Mouse (Mus musculus): Measurements from ENCODE around the gene P2rx5. TPM values are rescaled to one million over a fixed set of nuclear protein-coding genes. Genes with fewer than 3 reads are reported as not detected.

The P2rx5 gene
- total RNA-seq, 1 experiment, result 1.7 TPM

DNA sequence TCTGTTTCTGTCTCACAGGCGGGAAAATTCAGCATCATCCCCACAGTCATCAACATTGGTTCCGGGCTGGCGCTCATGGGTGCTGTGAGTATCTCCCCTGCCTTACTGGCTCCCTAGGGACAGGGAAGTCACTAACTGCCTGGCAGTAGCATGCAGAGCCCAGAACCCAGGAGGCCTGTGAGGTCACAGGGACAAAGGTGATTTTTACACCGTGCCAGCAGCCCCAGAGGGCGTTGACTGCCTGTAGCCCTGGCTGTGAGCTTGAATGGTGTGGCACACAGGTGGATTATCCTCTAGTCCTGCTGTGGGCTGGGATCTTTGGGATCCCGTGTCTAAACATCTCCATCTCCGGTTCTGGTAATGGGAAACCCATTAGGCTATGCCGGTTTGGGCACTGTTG lies 7.8 kb downstream of the P2rx5 start:
- TF ChIP-seq CHD2 (IDR thresholded peaks at IDR 0.05; ENCODE audit: low read depth, low read length) (no peak), HCFC1 (IDR thresholded peaks at IDR 0.05; ENCODE audit: borderline replicate concordance, insufficient read depth, low read length) (no peak), ZNF384 (IDR thresholded peaks at IDR 0.05; ENCODE audit: low read depth, low read length) (no peak), ZC3H11A (IDR thresholded peaks at IDR 0.05; ENCODE audit: borderline replicate concordance, low read depth, low read length) (no peak), MAFK (IDR thresholded peaks at IDR 0.05; ENCODE audit: insufficient read depth, low read depth, low read length) (no peak)
- Histone ChIP-seq H3K27ac (ENCODE audit: insufficient read depth, low read depth, low read length, poor library complexity, severe bottlenecking) (no peak overlapping the region), H3K9me3 (ENCODE audit: control insufficient read depth, insufficient read depth, low read depth, low read length) (no peaks in the 10 kb centered on the region), H3K4me3 (ENCODE audit: insufficient read depth in 1 of 2, low read depth in 1 of 2, low read length in 2 of 2, poor library complexity in 1 of 2, severe bottlenecking in 1 of 2) (peak overlapping the region; percentile 37 to 54), H3K4me1 (ENCODE audit: control insufficient read depth in 2 of 2, insufficient read depth in 2 of 2, low read length in 2 of 2, poor library complexity in 1 of 2) (peaks cover 0 to 3% of the 10 kb centered on the region in 2 experiments; a peak in 3 of 4 replicates), H3K9ac (ENCODE audit: insufficient read depth, low read depth, low read length, poor library complexity, severe bottlenecking) (peak overlapping the region; percentile 22; the same call in 1 of the 2 replicates), H3K36me3 (ENCODE audit: control insufficient read depth, insufficient read depth, low read length, poor library complexity, severe bottlenecking) (peaks cover 6% of the 10 kb centered on the region; the same call in 1 of the 2 replicates)
- DNase-seq (ENCODE audit: low read depth, low spot score), result no peak
- in situ Hi-C loops (cut with MboI; ENCODE audit: low sequenced_read_pairs in 2 of 2, unreplicated experiment in 2 of 2), result no loop called here

DNA sequence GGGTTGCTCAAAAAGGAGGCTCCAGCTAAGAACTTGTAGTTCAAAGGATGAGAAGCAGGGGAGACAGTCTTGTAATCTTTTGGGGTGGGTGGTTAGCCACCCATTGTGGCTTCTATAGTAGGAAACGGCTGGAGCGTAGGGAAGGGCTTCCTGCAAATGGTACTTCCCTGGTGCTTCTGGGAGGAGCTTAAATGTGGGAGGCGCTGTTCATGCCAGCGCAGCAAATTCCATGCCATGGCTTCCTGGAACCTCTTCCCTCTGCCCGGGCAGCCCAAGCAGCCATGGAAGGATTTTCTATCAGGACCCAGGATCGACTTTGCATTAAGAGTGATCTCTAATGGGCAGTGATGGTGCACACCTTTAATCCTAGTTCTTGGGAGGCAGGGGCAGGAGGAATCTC lies 8.4 kb downstream of the P2rx5 start:
- TF ChIP-seq ZC3H11A (IDR thresholded peaks at IDR 0.05; ENCODE audit: borderline replicate concordance, low read depth, low read length), result no peak
- no peak for TF ChIP-seq CHD2 (IDR thresholded peaks at IDR 0.05; ENCODE audit: low read depth, low read length)
- no peak for TF ChIP-seq ZNF384 (IDR thresholded peaks at IDR 0.05; ENCODE audit: low read depth, low read length)
- no peak for TF ChIP-seq HCFC1 (IDR thresholded peaks at IDR 0.05; ENCODE audit: borderline replicate concordance, insufficient read depth, low read length)
- peak; percentile 73 for TF ChIP-seq MAFK (IDR thresholded peaks at IDR 0.05; ENCODE audit: insufficient read depth, low read depth, low read length)
- in situ Hi-C loops (cut with MboI; ENCODE audit: low sequenced_read_pairs in 2 of 2, unreplicated experiment in 2 of 2), result no loop called here
- Histone ChIP-seq H3K36me3 (ENCODE audit: control insufficient read depth, insufficient read depth, low read length, poor library complexity, severe bottlenecking) (peaks cover 6% of the 10 kb centered on the region; the same call in 1 of the 2 replicates), H3K4me1 (ENCODE audit: control insufficient read depth in 2 of 2, insufficient read depth in 2 of 2, low read length in 2 of 2, poor library complexity in 1 of 2) (peaks cover 0 to 3% of the 10 kb centered on the region in 2 experiments; a peak in 3 of 4 replicates), H3K4me3 (ENCODE audit: insufficient read depth in 1 of 2, low read depth in 1 of 2, low read length in 2 of 2, poor library complexity in 1 of 2, severe bottlenecking in 1 of 2) (peak overlapping the region in 1 of 2 experiments; percentile 54; a peak in 1 of 4 replicates), H3K9me3 (ENCODE audit: control insufficient read depth, insufficient read depth, low read depth, low read length) (no peaks in the 10 kb centered on the region), H3K9ac (ENCODE audit: insufficient read depth, low read depth, low read length, poor library complexity, severe bottlenecking) (no peak overlapping the region), H3K27ac (ENCODE audit: insufficient read depth, low read depth, low read length, poor library complexity, severe bottlenecking) (no peak overlapping the region)
- DNase-seq (ENCODE audit: low read depth, low spot score), result no peak

DNA sequence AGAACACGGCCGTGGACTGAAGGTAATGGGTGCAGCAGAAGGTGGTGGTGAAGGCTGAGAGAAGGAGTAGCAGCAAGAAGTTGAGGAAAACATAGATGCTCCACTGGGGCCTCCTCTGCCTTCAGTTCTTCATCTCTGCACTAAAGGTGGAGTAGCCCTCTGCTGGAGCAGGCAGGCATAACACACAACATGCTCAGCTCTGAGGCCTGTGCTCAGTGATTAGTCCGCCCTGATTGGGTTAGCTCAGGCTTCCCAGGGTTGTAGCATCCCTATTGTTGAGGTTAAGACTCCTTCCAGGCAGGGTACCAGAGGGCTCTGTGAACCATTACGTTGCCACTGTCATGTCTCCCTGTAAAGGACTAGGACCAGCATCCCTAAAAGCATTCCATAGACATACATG lies 9.0 kb downstream of the P2rx5 start:
- in situ Hi-C loops (cut with MboI; ENCODE audit: low sequenced_read_pairs in 2 of 2, unreplicated experiment in 2 of 2), result no loop called here
- H3K4me1 ChIP-seq (ENCODE audit: control insufficient read depth in 2 of 2, insufficient read depth in 2 of 2, low read length in 2 of 2, poor library complexity in 1 of 2), result peaks cover 0 to 3% of the 10 kb centered on the region in 2 experiments; a peak in 3 of 4 replicates
- H3K9ac ChIP-seq (ENCODE audit: insufficient read depth, low read depth, low read length, poor library complexity, severe bottlenecking), result no peak overlapping the region
- no peak overlapping the region for H3K4me3 ChIP-seq (ENCODE audit: insufficient read depth in 1 of 2, low read depth in 1 of 2, low read length in 2 of 2, poor library complexity in 1 of 2, severe bottlenecking in 1 of 2)
- H3K27ac ChIP-seq (ENCODE audit: insufficient read depth, low read depth, low read length, poor library complexity, severe bottlenecking), result no peak overlapping the region
- no peaks in the 10 kb centered on the region for H3K9me3 ChIP-seq (ENCODE audit: control insufficient read depth, insufficient read depth, low read depth, low read length)
- peaks cover 6% of the 10 kb centered on the region for H3K36me3 ChIP-seq (ENCODE audit: control insufficient read depth, insufficient read depth, low read length, poor library complexity, severe bottlenecking)
- DNase-seq (ENCODE audit: low read depth, low spot score), result peak; percentile 78
- TF ChIP-seq CHD2 (IDR thresholded peaks at IDR 0.05; ENCODE audit: low read depth, low read length), result no peak
- TF ChIP-seq HCFC1 (IDR thresholded peaks at IDR 0.05; ENCODE audit: borderline replicate concordance, insufficient read depth, low read length), result 0 out of 2 replicates have a peak, but pooled peaks have one; percentile 27
- no peak for TF ChIP-seq MAFK (IDR thresholded peaks at IDR 0.05; ENCODE audit: insufficient read depth, low read depth, low read length)
- TF ChIP-seq ZC3H11A (IDR thresholded peaks at IDR 0.05; ENCODE audit: borderline replicate concordance, low read depth, low read length), result 0 out of 2 replicates have a peak, but pooled peaks have one; percentile 42
- TF ChIP-seq ZNF384 (IDR thresholded peaks at IDR 0.05; ENCODE audit: low read depth, low read length), result no peak

DNA sequence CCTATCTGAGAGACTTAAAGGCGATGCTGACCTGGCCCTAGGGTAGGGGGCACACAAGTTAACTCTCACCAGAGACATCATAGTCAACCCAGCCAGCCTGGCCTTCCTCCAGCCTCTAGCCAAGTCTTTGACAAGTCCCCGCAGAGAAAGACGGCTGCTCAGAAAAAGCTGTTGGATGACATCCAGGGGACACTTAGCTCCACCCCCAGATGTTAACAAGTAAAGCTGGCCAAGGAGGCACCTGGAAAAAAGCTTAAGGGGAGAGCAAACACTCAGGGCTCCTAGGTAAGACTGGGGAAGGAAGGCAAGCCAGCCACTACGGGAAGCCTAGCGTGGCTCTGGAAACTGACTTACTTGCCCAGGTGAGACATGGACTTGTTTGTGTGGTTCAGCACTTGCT lies 12.0 kb downstream of the P2rx5 start:
- no peak overlapping the region for H3K9ac ChIP-seq (ENCODE audit: insufficient read depth, low read depth, low read length, poor library complexity, severe bottlenecking)
- TF ChIP-seq HCFC1 (IDR thresholded peaks at IDR 0.05; ENCODE audit: borderline replicate concordance, insufficient read depth, low read length), result no peak
- no peak for TF ChIP-seq MAFK (IDR thresholded peaks at IDR 0.05; ENCODE audit: insufficient read depth, low read depth, low read length)
- TF ChIP-seq CHD2 (IDR thresholded peaks at IDR 0.05; ENCODE audit: low read depth, low read length), result no peak
- TF ChIP-seq ZC3H11A (IDR thresholded peaks at IDR 0.05; ENCODE audit: borderline replicate concordance, low read depth, low read length), result no peak
- TF ChIP-seq ZNF384 (IDR thresholded peaks at IDR 0.05; ENCODE audit: low read depth, low read length), result no peak

More for the DNA sequence above, 12.0 kb downstream of the P2rx5 start:
- no peaks in the 10 kb centered on the region for H3K9me3 ChIP-seq (ENCODE audit: control insufficient read depth, insufficient read depth, low read depth, low read length)
- no peak overlapping the region for H3K27ac ChIP-seq (ENCODE audit: insufficient read depth, low read depth, low read length, poor library complexity, severe bottlenecking)
- H3K36me3 ChIP-seq (ENCODE audit: control insufficient read depth, insufficient read depth, low read length, poor library complexity, severe bottlenecking), result peaks cover 8% of the 10 kb centered on the region
- in situ Hi-C loops (cut with MboI; ENCODE audit: low sequenced_read_pairs in 2 of 2, unreplicated experiment in 2 of 2), result no loop called here
- no peak for DNase-seq (ENCODE audit: low read depth, low spot score)
- H3K4me3 ChIP-seq (ENCODE audit: insufficient read depth in 1 of 2, low read depth in 1 of 2, low read length in 2 of 2, poor library complexity in 1 of 2, severe bottlenecking in 1 of 2), result no peak overlapping the region
- H3K4me1 ChIP-seq (ENCODE audit: control insufficient read depth in 2 of 2, insufficient read depth in 2 of 2, low read length in 2 of 2, poor library complexity in 1 of 2), result peaks cover 3 to 5% of the 10 kb centered on the region in 2 experiments

Data from ES-E14 (cell line).